Mouse (Mus musculus): ENCODE measurements around the gene Acaca.

The Acaca gene

DNA sequence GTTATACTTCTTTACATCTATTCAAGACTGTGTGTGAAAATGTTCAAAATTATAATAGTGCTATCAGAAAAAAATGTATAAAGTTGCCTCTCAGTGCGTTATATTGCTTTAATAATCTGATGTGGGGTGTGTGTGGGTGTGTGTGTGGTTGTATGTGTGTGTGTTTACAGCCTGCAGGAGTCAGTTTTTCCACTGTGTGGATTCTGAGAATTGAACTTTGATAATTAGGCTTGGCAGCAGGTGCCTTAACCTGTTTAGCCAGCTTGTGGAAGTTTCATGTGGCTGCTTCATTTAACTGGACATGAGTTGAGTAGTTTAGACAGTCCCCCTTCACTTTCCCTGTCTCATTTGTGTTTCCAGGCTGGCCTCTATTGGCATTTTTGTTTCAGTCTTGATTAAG is 117.9 kb downstream of the Acaca start:
- DNase-seq (ENCODE audit: low spot score): no peak

DNA sequence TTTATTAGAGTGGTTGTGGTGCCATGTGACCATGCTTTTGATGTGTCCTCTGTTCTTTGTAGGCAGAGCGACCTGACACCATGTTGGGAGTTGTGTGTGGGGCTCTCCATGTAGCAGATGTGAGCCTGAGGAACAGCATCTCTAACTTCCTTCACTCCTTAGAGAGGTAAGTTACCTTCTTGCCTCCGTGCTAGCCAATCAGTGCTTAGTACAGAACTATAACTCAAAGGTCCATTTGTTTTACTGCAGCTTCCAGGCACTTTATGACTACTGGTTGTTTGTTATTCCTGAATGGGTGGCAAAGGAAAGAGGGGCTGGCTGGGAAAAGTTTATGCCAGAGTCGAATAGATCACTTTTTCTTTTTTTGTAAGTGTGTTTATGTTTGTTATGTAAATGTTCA is 121.7 kb downstream of the Acaca start:
- no peak for DNase-seq (ENCODE audit: low spot score)

DNA sequence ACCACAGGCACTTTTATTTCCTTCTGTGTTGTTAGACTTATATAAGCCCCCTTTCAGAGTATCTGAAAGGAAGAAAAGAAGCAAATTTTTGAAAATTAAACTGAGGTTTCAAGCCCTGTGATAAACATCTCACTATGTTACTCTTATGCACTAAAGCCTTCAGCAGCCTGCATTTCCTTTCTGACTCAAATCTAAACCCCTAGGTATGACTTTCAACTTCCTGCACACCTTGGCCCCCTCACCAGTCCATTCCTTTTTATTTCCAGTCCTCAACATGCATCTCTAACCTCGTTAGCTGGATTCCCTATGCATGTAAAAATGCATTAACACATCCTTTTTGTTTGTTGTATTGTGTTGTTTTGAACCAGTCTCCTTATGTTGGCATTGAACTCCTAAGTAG is 123.0 kb downstream of the Acaca start:
- DNase-seq (ENCODE audit: low spot score): no peak

DNA sequence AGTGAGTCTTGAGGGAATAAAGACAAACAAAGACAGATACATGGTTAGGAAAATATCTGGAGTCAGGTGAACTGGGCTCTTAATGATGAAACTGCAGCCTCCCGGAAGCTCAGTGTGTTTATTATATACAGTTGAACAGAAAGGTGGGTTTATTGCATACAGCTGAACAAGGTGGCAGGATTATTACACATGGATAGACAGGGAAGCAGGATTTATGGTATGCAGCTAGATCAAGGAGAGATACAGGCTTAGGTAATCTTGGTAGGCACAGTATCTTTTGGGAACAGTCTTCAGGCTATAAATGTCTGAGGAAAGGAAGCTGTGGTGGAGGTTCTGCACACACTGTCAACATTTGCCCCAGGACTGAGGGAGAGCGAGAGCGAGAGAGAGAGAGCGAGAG is 126.4 kb downstream of the Acaca start:
- no peak for DNase-seq (ENCODE audit: low spot score)

DNA sequence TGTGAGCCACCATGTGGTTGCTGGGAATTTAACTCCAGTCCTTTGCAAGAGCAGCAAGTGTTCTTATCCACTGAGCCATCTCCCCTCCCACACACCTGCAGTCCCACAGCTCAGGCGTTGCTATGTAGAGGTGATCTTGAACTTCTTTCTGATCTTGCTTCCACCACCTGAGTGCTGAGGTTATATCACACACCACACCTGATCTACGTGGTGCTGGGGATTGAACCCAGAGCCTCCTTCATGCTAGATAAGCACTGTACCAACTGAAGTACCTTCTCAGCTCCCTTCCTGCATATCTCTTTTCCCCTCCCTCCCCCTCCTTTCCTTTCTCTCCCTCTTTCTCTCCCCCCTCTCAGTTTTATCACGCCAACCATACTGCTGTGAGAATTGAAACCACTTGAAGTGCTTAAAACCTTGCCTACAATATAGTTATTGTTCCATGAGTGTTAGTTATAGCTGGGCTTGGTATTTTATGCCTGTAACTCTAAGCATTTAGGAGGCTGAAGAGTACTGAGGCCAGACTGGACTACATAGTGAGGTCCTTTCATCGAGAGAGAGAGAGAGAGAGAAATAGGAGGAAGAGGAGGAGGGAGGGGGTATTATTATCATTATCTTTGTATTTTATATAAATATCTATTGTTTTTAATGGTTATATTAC is 128.7 kb downstream of the Acaca start:
- no peak for DNase-seq (ENCODE audit: low spot score)

DNA sequence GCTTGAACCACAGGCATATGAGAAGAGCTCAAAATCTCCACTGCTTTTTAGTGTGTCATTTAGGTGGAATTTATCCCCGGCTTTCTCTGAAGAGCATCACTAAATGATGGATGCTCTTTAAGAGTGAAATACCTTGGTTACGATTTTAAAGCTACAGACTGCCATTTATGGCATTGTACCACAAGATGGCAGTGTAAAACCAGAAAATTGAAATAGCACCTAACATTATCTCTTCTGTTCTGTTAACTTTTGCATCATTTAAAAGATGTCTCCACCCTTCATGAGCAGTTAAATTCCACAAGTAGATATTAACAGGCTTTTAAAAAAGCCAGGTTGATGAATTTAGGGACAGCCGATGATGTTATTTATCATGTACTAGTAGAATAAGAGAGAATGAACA is 135.0 kb downstream of the Acaca start:
- peak; percentile 45 for DNase-seq (ENCODE audit: low spot score)

DNA sequence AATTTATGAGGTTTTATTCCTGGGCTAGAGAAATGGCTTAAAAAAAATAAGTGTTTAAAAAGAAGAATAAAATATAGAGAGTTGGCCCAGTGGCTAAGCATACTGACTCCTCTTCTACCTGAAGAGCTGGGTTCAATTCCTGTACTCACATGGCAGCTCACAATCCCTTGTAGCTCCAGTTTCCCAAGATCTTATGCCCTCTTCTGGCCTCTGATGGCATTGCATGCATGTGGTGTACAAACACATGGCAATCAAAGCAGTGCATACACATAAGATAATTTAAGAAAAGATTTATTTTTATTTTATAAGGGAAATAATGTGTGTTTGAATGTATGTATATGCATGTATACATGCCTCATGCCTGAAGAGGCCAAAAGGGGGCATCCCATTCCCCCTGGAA is 138.6 kb downstream of the Acaca start:
- no peak for DNase-seq (ENCODE audit: low spot score)

DNA sequence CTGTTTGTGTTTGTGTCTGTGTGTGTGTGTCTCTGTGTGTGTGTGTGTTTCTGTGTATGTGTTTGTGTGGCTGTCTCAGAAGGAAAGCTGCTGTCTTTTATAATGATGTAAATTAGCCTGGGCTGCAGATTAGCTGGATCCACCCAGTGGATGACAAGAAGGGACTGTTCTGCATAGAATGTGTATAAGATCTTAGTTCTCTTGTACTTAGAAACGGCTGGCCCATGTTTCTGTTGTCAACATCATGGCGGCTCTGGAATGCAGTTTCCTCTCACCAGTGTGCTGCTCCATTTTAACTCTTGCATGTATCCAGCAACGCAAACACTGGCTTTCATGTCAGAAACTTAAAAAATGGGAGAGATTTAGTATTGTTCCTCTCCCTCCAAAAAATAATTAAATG is 141.0 kb downstream of the Acaca start:
- no peak for DNase-seq (ENCODE audit: low spot score)

DNA sequence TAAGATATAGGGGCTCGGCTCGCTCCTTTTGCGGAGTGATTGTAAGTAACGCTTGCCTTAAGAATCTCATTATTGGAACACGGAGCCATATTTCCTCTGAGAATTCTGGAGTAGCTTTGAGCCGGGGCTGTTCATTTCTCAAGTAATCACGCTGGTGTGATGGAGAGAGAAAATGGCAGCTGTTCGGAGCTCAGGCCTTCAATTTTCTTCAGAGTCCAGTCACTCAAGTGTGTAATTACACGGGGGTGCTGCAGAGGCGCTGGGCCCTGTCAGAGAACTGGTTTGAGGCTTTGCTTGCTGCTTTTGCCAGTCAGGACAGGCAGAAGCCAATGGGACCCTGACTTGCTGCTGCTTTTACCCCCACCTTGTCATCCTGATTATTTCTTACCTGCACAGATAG is 142.5 kb downstream of the Acaca start:
- no peak for DNase-seq (ENCODE audit: low spot score)

DNA sequence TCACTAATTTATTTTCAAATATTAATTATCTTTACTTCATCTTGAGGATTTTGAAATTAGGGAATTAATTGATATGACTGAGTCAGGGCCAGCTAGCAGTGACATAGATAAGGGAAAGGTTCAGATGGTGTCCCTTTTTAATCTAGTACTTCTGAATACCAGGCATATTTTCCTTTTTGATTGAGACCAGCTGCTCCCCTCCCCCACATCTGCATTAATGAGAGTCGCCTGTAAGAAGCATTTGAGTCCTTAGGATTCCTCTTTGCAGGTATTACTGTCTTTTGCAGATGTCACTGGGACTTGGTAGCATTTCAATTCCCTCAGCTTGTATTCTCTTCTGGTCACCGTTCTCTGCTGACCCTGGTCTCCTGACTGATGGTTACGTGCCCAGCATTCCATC is 143.1 kb downstream of the Acaca start:
- no peak for DNase-seq (ENCODE audit: low spot score)

DNA sequence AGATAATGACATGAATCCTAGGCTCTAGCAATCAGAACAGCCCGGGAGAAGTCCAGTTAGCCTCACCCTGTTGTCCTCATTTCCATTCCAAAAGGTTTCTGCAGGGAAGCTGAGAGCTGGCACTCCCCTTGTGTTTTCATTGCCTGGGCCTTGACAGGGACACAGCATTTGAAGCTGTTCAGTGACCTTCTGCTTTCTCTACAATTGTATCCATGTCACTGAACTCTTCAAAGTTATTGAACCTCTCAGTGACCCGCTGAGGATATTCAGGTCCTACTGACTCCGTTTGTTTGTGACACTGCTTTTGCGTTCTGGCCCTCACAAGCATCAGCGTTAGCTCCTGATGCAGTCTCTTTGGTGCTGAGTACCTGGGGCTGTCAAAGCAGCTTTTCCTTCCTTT is 147.5 kb downstream of the Acaca start:
- DNase-seq (ENCODE audit: low spot score): no peak

DNA sequence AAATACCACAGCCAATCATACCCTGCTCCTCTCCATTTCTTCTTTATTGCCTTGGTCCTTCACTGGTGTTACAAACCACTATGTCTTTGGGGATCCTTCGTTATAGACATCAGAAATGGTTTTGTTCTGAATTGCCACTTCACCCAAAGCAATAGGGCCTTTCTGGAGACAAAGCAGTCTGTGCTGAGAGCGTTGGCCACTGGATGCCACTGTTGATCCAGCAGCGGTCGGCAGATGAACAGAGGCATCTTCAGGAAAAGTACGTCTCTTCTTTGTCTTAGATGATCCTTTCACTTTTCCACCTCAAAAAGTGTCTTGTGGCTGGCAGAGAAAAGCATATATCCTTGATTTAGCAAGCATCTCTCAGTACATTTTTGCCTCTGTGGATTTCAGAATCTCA is 151.8 kb downstream of the Acaca start:
- no peak for DNase-seq (ENCODE audit: low spot score)

DNA sequence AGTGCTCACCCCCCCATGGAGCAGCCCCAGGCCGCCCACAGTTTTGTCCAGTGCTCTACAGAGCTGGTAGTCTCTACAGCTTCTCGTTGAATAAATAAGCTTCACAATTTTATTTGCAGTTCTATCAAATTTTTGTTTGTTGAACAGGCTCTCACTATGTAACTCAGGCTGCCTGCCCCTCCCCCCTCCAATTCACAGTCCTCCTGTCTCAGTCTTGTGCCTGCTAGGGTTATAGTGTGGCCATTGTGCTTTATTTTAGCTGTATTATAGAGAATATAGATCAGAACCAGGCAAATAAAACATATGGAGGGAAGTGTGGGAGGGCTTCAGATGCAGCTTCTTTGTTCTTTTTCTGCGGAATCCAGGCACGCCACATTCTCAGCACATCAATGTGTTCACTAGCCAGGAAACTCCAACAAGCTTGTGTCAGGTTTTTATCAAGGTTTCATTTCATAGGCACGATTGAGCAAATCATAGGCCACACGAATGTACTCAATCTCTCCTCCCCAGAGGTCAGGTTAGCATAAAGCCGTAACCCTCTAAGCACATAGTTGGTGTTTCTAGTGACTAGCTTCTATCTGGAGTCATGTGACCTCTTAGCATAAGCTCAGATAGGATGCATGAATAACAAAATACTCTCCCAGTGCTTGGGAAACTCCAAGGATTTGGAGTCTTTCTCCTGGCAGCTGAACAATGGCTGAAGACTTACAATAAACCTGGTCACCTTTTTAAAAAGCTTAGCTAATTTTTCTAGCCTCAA is 153.7 kb downstream of the Acaca start:
- no peak for DNase-seq (ENCODE audit: low spot score)

DNA sequence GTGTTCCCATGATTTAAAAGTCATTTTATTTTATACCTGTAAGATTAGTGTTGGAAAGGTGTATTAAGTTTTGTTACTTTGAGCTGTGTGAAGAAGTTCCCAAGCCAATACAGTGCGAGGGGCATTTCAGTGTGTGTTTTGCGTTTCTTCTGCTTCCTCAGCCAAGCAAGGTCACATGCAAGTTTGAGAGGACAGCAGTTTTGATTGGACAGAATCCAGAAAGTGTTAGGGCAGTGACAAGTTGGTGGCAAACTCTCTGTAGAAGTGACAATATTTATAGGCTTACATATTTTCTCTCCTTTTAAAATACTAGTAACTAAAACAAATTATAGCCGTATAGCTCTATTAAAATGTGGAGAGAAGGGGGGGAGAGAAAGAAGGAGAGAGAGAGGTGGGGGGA is 161.3 kb downstream of the Acaca start:
- DNase-seq (ENCODE audit: low spot score): no peak

DNA sequence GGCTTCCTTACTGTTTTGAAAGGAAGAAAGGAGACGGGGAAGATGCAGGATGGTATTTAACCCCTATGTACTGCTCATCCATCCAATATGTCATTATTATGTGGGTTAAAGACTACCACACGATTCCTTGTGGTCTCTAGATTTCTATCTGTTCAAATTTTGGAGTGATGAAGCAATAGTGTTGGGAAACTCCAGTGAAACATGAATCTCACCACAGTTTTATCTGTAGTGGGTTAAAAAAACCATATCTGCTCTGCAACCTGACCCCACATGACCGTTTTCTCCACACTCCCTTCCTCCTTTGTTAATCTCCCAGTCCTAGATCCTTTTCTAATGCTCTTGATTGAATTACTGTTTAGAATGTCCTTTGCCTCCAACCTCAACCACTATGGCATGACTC is 163.1 kb downstream of the Acaca start:
- no peak for DNase-seq (ENCODE audit: low spot score)

DNA sequence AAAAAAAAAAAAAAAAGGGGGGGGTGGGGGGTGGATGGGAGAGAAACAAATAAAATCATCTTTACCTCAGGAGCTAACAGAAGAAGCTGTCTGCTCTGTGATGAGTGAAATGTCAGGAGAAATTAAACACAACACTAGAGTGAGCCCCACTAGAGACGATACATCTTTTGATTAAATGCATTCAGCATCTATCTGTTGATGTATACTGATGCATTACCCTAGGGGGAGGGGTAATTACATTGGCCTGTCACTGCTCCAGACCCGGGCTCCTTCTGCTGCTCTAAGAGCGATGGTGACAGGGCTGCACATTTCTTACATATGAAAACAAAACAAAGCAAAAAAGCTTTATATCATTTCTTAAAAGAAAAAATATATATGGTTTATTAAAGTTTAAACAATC is 163.8 kb downstream of the Acaca start:
- no peak for DNase-seq (ENCODE audit: low spot score)

DNA sequence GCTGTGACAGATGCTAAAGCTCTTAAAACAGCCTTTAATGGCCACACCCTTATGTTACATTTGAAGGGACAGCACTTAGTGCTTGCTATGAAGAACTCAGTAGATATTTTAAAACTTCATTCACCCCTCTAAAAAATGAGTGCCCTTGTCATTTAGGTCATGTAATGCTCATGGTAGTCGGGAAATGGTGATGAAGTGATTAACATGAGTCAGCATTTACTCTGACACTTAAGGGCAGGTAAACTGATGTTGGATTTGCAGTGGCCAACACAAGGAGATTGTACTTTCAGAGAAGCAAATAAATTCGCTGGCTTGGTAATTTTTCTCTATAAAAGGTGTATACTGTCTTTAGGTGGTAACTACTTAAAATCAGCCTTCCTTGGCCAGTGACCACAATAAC is 166.9 kb downstream of the Acaca start:
- no peak for DNase-seq (ENCODE audit: low spot score)

DNA sequence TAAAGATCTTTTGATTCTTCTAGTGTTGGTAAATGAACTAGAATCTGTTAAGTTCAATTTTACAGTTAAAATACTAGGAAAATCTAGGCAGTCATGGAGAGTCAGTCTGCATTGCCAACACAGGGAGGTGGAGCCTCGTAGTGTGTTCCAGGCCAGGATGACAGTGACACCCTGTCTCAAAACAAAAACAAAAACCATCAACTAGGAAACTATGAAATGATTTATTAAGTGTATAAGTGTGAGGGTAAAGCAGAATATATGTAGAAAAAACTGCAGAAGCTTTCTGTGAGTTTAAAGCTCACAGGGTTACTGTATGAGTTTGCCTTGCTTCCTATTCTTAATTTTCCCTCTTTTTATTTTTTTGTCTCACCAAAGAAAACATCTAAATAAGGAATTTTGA is 176.0 kb downstream of the Acaca start:
- no peak for DNase-seq (ENCODE audit: low spot score)

DNA sequence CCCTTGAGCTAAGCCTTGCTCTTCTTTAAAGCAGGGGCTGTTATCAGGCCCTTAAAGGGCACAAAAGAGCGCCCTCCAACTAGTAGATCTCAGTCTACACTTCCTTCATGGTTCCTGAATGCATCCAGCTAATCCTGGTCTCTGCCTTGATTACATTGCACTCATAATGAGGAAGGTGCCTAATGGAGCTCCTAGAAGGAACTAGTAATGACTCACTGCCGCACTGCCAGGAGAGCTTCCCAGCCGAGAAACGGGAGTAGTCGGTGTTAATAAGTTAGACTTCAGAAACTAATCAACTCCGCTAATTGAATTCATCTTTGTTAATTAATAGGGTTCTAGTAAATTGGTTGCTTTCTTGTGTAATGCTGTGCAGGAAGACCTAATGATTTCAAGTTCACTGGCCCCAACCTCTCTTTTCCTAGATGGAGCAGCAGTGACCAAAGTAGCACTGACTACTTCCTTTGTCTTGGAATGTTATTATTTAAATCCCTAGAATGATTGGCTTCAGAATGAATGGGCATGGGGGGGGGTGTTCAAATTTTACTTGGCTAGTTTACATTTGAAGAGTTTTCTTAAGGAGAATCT is 176.8 kb downstream of the Acaca start:
- no peak for DNase-seq (ENCODE audit: low spot score)

DNA sequence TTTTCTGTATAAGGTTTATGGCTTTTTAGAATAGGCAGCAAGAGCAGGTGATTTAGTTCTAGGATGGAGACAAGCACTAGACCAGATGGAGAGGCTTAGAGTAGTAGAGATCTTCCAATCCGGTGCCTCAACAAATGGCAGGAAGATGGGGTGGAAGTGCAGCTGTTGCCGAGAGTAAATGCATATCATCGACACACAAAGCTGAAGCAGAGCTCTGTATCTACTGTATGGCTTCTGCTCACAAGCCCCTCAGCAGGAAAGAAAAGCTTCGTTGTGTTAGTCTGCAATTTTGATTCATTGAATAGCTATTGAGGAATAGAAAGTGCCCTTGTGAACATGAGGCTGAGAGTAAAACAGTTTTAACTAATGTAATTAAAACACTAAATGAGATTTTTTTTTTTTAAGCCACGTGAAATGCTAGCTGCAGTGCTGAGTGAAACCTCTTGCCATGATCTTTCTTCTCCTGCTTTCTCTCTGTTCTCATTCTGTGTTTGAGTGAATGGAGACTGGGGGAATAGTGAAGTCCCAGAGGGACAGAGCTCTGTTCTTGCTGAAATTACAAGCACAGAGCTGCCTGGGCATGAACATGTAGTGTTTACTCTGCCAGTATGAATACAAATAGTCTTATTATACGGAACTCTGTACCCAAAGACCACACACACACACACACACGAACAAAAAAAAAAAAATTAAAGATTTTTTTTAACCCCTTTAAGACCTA is 194.7 kb downstream of the Acaca start:
- DNase-seq (ENCODE audit: low spot score): no peak

DNA sequence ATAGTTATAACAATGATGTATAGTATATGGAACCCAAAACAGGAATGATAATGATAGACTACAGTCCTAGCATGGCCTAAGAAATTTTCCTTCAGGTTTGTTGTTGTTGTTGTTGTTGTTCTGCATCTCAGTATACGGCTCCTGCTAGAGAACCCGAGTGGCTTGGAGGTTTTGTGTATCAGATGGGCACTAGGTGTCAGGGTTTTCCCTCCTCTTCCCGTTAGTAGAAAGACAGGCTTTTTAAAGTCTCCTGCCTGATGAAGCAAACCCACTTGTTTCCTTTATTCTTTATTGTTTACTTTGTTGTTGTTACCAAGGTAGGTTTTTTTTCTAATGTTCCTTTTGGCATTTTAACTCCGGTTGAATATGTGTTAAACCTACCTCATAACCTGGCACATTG is 197.6 kb downstream of the Acaca start:
- no peak for DNase-seq (ENCODE audit: low spot score)

DNA sequence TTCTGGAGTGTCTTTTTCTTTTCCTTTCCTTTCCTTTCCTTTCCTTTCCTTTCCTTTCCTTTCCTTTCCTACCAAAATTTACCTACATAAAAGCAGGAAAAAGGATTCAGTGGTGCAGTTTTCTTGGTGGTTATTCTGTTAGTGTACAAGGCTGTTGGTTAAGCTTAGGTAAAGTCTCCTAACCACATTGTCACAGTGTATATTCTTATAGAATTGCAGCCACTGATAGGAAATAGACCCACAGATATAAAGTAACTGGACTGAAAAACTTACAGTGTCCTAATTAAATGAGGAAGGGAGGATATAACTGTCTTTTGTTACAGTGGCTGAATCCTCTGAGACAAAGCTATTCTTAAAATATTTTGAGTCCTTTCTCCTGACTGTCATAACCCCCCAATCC is 202.9 kb downstream of the Acaca start:
- DNase-seq (ENCODE audit: low spot score): no peak

DNA sequence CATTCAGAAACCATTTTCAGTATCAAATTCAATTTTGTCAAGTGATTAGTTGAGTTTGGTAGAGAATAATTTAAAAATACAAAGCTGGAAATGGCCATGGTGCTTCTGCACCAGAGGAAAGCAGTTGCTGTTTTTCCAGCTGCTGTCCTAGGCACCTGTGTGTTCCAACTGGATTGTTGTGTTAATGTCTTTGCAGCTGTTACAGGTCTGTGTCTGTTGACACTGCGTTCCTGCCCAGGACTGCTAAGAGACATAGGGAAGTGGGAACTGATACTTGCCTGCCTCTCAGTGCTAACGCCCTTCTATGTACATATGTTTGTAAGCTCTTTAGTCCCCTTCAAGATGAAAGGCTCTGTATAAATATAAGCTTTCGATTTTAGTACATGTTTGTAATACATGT is 203.4 kb downstream of the Acaca start:
- DNase-seq (ENCODE audit: low spot score): no peak
